Comparison of ENCODE assay signal across 8 mouse cellular contexts in genomic region chr10:20148773-20149120, GRCm38 (mm10). TPM values are rescaled to one million over a fixed set of nuclear protein-coding genes. Genes with fewer than 3 reads are reported as not detected.
A peak's percentile ranks its signal among the peaks of the same experiment; 100 is the strongest.
DNase-seq lines count a peak whose midpoint lies in the region; ATAC-seq lines count a peak whose summit lies in the region.

No protein-coding gene starts in this region.

- 0 out of 2 replicates have a peak, but pooled peaks cover 2% of the 10 kb centered on the region for H3K4me1 ChIP-seq in intestine, embryonic 15.5 days (replicated peaks)
- peaks cover 17% of the 10 kb centered on the region for H3K4me1 ChIP-seq in midbrain, embryonic 16.5 days (ENCODE audit: control insufficient read depth, insufficient read depth, low read length)
- no peaks in the 10 kb centered on the region for H3K4me1 ChIP-seq in stomach, embryonic 14.5 days (ENCODE audit: control insufficient read depth, insufficient read depth, low read length)

- peak; percentile 54 for DNase-seq in layer of hippocampus, adult 11-12 months (ENCODE audit: low spot score)
- DNase-seq in layer of hippocampus, adult 9-10 months (ENCODE audit: low spot score) = no peak
- peak; percentile 83 for DNase-seq in cerebellum, adult 9-11 months
- DNase-seq in gastrocnemius, postnatal 14 days = peak; percentile 21
- DNase-seq in liver = peak; percentile 73

- H3K9ac ChIP-seq in intestine, embryonic 15.5 days = peak overlapping the region; percentile 83
- H3K9ac ChIP-seq in midbrain, embryonic 16.5 days (ENCODE audit: low read depth, low read length) = peak overlapping the region; percentile 60
- peak overlapping the region; percentile 57; the same call in 1 of the 2 replicates for H3K9ac ChIP-seq in stomach, embryonic 14.5 days (replicated peaks; ENCODE audit: low read depth, low read length)

- WGBS in intestine, embryonic 15.5 days = under 1% methylated on average over 53 of the region's 58 CpGs
- under 1% methylated on average over 43 of the region's 58 CpGs for WGBS in midbrain, embryonic 16.5 days
- 0% methylated on average over 41 of the region's 58 CpGs for WGBS in stomach, embryonic 14.5 days

- peaks cover 8% of the 10 kb centered on the region; the same call in 1 of the 2 replicates for H3K27me3 ChIP-seq in intestine, embryonic 15.5 days (replicated peaks)
- H3K27me3 ChIP-seq in midbrain, embryonic 16.5 days (ENCODE audit: control insufficient read depth, insufficient read depth, low read depth, low read length) = peaks cover 25% of the 10 kb centered on the region
- no peaks in the 10 kb centered on the region for H3K27me3 ChIP-seq in stomach, embryonic 14.5 days (ENCODE audit: control insufficient read depth, insufficient read depth, low read length)

- peak overlapping the region; percentile 76 for H3K4me3 ChIP-seq in intestine, embryonic 15.5 days (replicated peaks)
- H3K4me3 ChIP-seq in midbrain, embryonic 16.5 days (ENCODE audit: low read depth, low read length) = peak overlapping the region; percentile 68
- H3K4me3 ChIP-seq in stomach, embryonic 14.5 days (ENCODE audit: low read depth, low read length) = peak overlapping the region; percentile 63

- H3K36me3 ChIP-seq in intestine, embryonic 15.5 days = no peaks in the 10 kb centered on the region
- H3K36me3 ChIP-seq in midbrain, embryonic 16.5 days (ENCODE audit: control insufficient read depth, insufficient read depth, low read length) = no peaks in the 10 kb centered on the region
- no peaks in the 10 kb centered on the region for H3K36me3 ChIP-seq in stomach, embryonic 14.5 days (ENCODE audit: control insufficient read depth, insufficient read depth, low read length)

- peak; percentile 95 for ATAC-seq in intestine, embryonic 15.5 days
- peak; percentile 73 for ATAC-seq in midbrain, embryonic 16.5 days
- peak; percentile 91 for ATAC-seq in stomach, embryonic 14.5 days (ENCODE audit: insufficient number of reproducible peaks, insufficient read depth, low FRiP score, low read depth)

- H3K27ac ChIP-seq in intestine, embryonic 15.5 days = peak overlapping the region; percentile 56
- H3K27ac ChIP-seq in midbrain, embryonic 16.5 days (ENCODE audit: low read length) = no peak overlapping the region
- H3K27ac ChIP-seq in stomach, embryonic 14.5 days (ENCODE audit: low read length) = peak overlapping the region; percentile 45; the same call in 1 of the 2 replicates

- H3K4me2 ChIP-seq in intestine, embryonic 15.5 days (replicated peaks) = peak overlapping the region; percentile 91
- peak overlapping the region; percentile 89 for H3K4me2 ChIP-seq in midbrain, embryonic 16.5 days (ENCODE audit: low read length)
- peak overlapping the region; percentile 76 for H3K4me2 ChIP-seq in stomach, embryonic 14.5 days (replicated peaks; ENCODE audit: low read depth, low read length)

- H3K9me3 ChIP-seq in intestine, embryonic 15.5 days = no peaks in the 10 kb centered on the region
- H3K9me3 ChIP-seq in midbrain, embryonic 16.5 days (replicated peaks; ENCODE audit: control insufficient read depth, low read length, poor library complexity, severe bottlenecking) = no peaks in the 10 kb centered on the region
- no peaks in the 10 kb centered on the region for H3K9me3 ChIP-seq in stomach, embryonic 14.5 days (ENCODE audit: control insufficient read depth, low read depth, low read length)

- intact Hi-C loops in gastrocnemius, postnatal 14 days (cut with DNase I; ENCODE audit: low total_unique reads) = no loop called here

RNA-seq across cellular contexts. Expression of gene Map7, which starts 0.5 kb away (rescaled TPM):
- total RNA-seq in gastrocnemius, postnatal 14 days (2021) = 1 to 10 TPM; 1.4 to 2.4 TPM
- polyA plus RNA-seq in intestine, embryonic 15.5 days (2015; fragmentation: Nextera tagmentation; extraction: Ambion mirVana) = 36.6 and 37.5 TPM in 2 replicates
- 8.5 and 10.3 TPM in 2 replicates for polyA plus RNA-seq in midbrain, embryonic 16.5 days (2015; fragmentation: Nextera tagmentation; extraction: Ambion mirVana)
- polyA plus RNA-seq in stomach, embryonic 14.5 days (2014; fragmentation: Nextera tagmentation; extraction: Ambion mirVana) = 12.0 and 14.4 TPM in 2 replicates
